Mouse (Mus musculus) midbrain, postnatal 0 days (tissue): ENCODE results near the gene Gm11060. TPM values are rescaled to one million over a fixed set of nuclear protein-coding genes. Genes with fewer than 3 reads are reported as not detected.

Source experiments
- ATAC-seq: fragments of 200-750 bp; cut with Nextera tagmentation; 2 replicates; pipeline ENCODE4 v1.8.0; 2017; ENCODE audit warnings: moderate number of reproducible peaks, mild to moderate bottlenecking, moderate TSS enrichment, moderate library complexity; ENCODE audit not compliant: low FRiP score
- DNase-seq: peaks from one replicate; pipeline ENCODE4 v3.0.0-alpha.2; 2015; ENCODE audit warnings: low spot score
- H3K27ac ChIP-seq: fragments of 300-500 bp; sonication (generic); 2 replicates; pipeline ENCODE4 v1.5.1; 2014; ENCODE audit warnings: low read depth, mild to moderate bottlenecking, low read length, mixed read lengths
- H3K27me3 ChIP-seq: fragments of 300-500 bp; sonication (generic); 2 replicates; pipeline ENCODE4 v1.6.1; 2014; ENCODE audit warnings: low read length, control low read depth, mixed read lengths; ENCODE audit not compliant: insufficient read depth
- H3K36me3 ChIP-seq: fragments of 300-500 bp; sonication (generic); 2 replicates; pipeline ENCODE4 v1.6.1; 2014; ENCODE audit warnings: low read length, control low read depth, mixed read lengths; ENCODE audit not compliant: insufficient read depth
- H3K4me1 ChIP-seq: fragments of 300-500 bp; sonication (generic); 2 replicates; pipeline ENCODE4 v1.6.1; 2014; ENCODE audit warnings: mild to moderate bottlenecking, control low read depth, antibody characterized with exemption, low read length, mixed read lengths; ENCODE audit not compliant: insufficient read depth
- H3K4me2 ChIP-seq: fragments of 300-500 bp; sonication (generic); 2 replicates; pipeline ENCODE4 v1.6.1; 2014; ENCODE audit warnings: low read depth, mild to moderate bottlenecking, low read length, mixed read lengths; ENCODE audit not compliant: poor library complexity, severe bottlenecking
- H3K4me3 ChIP-seq: fragments of 300-500 bp; sonication (generic); 2 replicates; pipeline ENCODE4 v1.5.1; 2014; ENCODE audit warnings: low read depth, mild to moderate bottlenecking, low read length, moderate library complexity
- H3K9ac ChIP-seq: fragments of 300-500 bp; sonication (generic); replicated peaks from 2 replicates; pipeline ENCODE4 v1.6.1; 2014; ENCODE audit warnings: mild to moderate bottlenecking, low read length, moderate library complexity, mixed read lengths; ENCODE audit not compliant: poor library complexity, severe bottlenecking
- H3K9me3 ChIP-seq: fragments of 300-500 bp; sonication (generic); 2 replicates; pipeline ENCODE4 v1.6.1; 2016; ENCODE audit warnings: low read length, control low read depth
- CTCF ChIP-seq: IDR thresholded peaks from 2 replicates; pipeline ENCODE4 v1.5.1; 2016; ENCODE audit warnings: antibody characterized with exemption, mild to moderate bottlenecking
- WGBS: fragments of 180-500 bp; shearing (Covaris S2); extraction: QIAGEN DNeasy Blood & Tissue Kit; methylation state at CpG from one replicate; pipeline ENCODE4 v1.1.7; 2014; 5-methylcytosine and 5-hydroxymethylcytosine counted together
- polyA plus RNA-seq: library from polyadenylated mRNA; unstranded; fragments of >200 nt; fragmentation: Nextera tagmentation; extraction: Ambion mirVana; gene quantifications from 2 replicates; pipeline ENCODE4 v1.2.1, GENCODE M21; 2015
- total RNA-seq: library from RNA; depleted of rRNA; stranded (reverse); fragments of >200 nt; gene quantifications from 2 replicates; pipeline ENCODE4 v1.2.3, GENCODE M21; 2014

Gene Gm11060
- total and polyA plus RNA-seq, 2 experiments from 2014 or later: not detected

- H3K27me3 ChIP-seq: peaks cover 89% of the 10 kb centered on the region
- no peaks in the 10 kb centered on the region for H3K4me1 ChIP-seq
- H3K36me3 ChIP-seq: no peaks in the 10 kb centered on the region
- no peak for TF ChIP-seq CTCF
- no peak overlapping the region for H3K4me2 ChIP-seq
- H3K9ac ChIP-seq: no peak overlapping the region
- under 1% methylated on average over 27 of the region's 27 CpGs for WGBS
- no peak overlapping the region for H3K4me3 ChIP-seq
- H3K9me3 ChIP-seq: no peaks in the 10 kb centered on the region
- DNase-seq: no peak
- H3K27ac ChIP-seq: no peak overlapping the region
- no peak for ATAC-seq
These were observed 31.1 kb downstream of the Gm11060 start for GRCm38 (mm10) chr2:105122886-105123285.

GRCm38 (mm10) chr2:105123431-105123830 is 31.6 kb downstream of the Gm11060 start:
- no peaks in the 10 kb centered on the region for H3K4me1 ChIP-seq
- DNase-seq: no peak
- H3K36me3 ChIP-seq: no peaks in the 10 kb centered on the region
- WGBS: 2% methylated on average over 8 of the region's 8 CpGs
- no peak for ATAC-seq
- H3K27me3 ChIP-seq: peaks cover 87% of the 10 kb centered on the region
- H3K4me3 ChIP-seq: no peak overlapping the region
- no peak overlapping the region for H3K4me2 ChIP-seq
- H3K27ac ChIP-seq: no peak overlapping the region
- H3K9me3 ChIP-seq: no peaks in the 10 kb centered on the region
- H3K9ac ChIP-seq: no peak overlapping the region
- TF ChIP-seq CTCF: no peak

- DNase-seq (no peak), ATAC-seq (no peak)
- Histone ChIP-seq H3K4me3 (no peak overlapping the region), H3K9ac (no peak overlapping the region), H3K27me3 (peaks cover 87% of the 10 kb centered on the region), H3K4me1 (no peaks in the 10 kb centered on the region), H3K4me2 (no peak overlapping the region), H3K36me3 (no peaks in the 10 kb centered on the region), H3K9me3 (no peaks in the 10 kb centered on the region), H3K27ac (no peak overlapping the region)
- TF ChIP-seq CTCF: no peak
- 2% methylated on average over 9 of the region's 9 CpGs for WGBS
These were observed 32.1 kb downstream of the Gm11060 start for GRCm38 (mm10) chr2:105123881-105124280.

GRCm38 (mm10) chr2:105124391-105124790 is 32.6 kb downstream of the Gm11060 start:
- no peak overlapping the region for H3K4me2 ChIP-seq
- no peaks in the 10 kb centered on the region for H3K9me3 ChIP-seq
- H3K9ac ChIP-seq: no peak overlapping the region
- peaks cover 89% of the 10 kb centered on the region for H3K27me3 ChIP-seq
- WGBS: 0% methylated on average over 7 of the region's 7 CpGs
- no peak overlapping the region for H3K27ac ChIP-seq
- ATAC-seq (no peak), DNase-seq (no peak)
- H3K4me1 ChIP-seq: no peaks in the 10 kb centered on the region
- no peak for TF ChIP-seq CTCF
- H3K4me3 ChIP-seq: no peak overlapping the region
- no peaks in the 10 kb centered on the region for H3K36me3 ChIP-seq

GRCm38 (mm10) chr2:105125205-105125604 is 33.4 kb downstream of the Gm11060 start:
- no peak for TF ChIP-seq CTCF
- Histone ChIP-seq H3K27me3 (peaks cover 88% of the 10 kb centered on the region), H3K36me3 (no peaks in the 10 kb centered on the region), H3K9ac (no peak overlapping the region), H3K4me1 (no peaks in the 10 kb centered on the region), H3K4me2 (no peak overlapping the region), H3K27ac (no peak overlapping the region), H3K4me3 (no peak overlapping the region), H3K9me3 (no peaks in the 10 kb centered on the region)
- no peak for DNase-seq
- 4% methylated on average over 8 of the region's 8 CpGs for WGBS
- ATAC-seq: no peak

- Histone ChIP-seq H3K4me2 (no peak overlapping the region), H3K27me3 (peaks cover 88% of the 10 kb centered on the region), H3K4me3 (no peak overlapping the region), H3K27ac (no peak overlapping the region), H3K9me3 (no peaks in the 10 kb centered on the region), H3K9ac (no peak overlapping the region), H3K4me1 (no peaks in the 10 kb centered on the region), H3K36me3 (no peaks in the 10 kb centered on the region)
- ATAC-seq (no peak), DNase-seq (no peak)
- TF ChIP-seq CTCF: no peak
- WGBS: 2% methylated on average over 15 of the region's 15 CpGs
These were observed 33.8 kb downstream of the Gm11060 start for GRCm38 (mm10) chr2:105125641-105126040.
